Mouse (Mus musculus) embryonic facial prominence, embryonic 11.5 days (tissue): ENCODE measurements around the gene Sema4g. TPM values are rescaled to one million over a fixed set of nuclear protein-coding genes. Genes with fewer than 3 reads are reported as not detected.

ENCODE experiments used
- ATAC-seq: fragments of 200-750 bp; cut with Nextera tagmentation; replicated peaks from 2 replicates; pipeline ENCODE4 v1.8.0; 2017; ENCODE audit warnings: low read depth; ENCODE audit not compliant: insufficient number of reproducible peaks, low FRiP score, low TSS enrichment
- DNase-seq: peaks from one replicate; pipeline ENCODE4 v3.0.0-alpha.2; 2015; ENCODE audit warnings: low spot score
- H3K27ac ChIP-seq: fragments of 300-500 bp; sonication (generic); replicated peaks from 2 replicates; pipeline ENCODE4 v1.5.1; 2014; ENCODE audit warnings: mild to moderate bottlenecking, low read depth, low read length, control low read depth
- H3K27me3 ChIP-seq: fragments of 300-500 bp; sonication (generic); 2 replicates; pipeline ENCODE4 v1.6.1; 2014; ENCODE audit warnings: mild to moderate bottlenecking, low read length, moderate library complexity, mixed read lengths; ENCODE audit not compliant: control insufficient read depth, insufficient read depth
- H3K36me3 ChIP-seq: fragments of 300-500 bp; sonication (generic); replicated peaks from 2 replicates; pipeline ENCODE4 v1.6.1; 2014; ENCODE audit warnings: low read depth, mild to moderate bottlenecking, low read length, moderate library complexity, mixed read lengths; ENCODE audit not compliant: control insufficient read depth, insufficient read depth
- H3K4me1 ChIP-seq: fragments of 300-500 bp; sonication (generic); 2 replicates; pipeline ENCODE4 v1.6.1; 2014; ENCODE audit warnings: low read length, mixed read lengths; ENCODE audit not compliant: control insufficient read depth, insufficient read depth
- H3K4me2 ChIP-seq: fragments of 300-500 bp; sonication (generic); 2 replicates; pipeline ENCODE4 v1.6.1; 2014; ENCODE audit warnings: low read depth, mild to moderate bottlenecking, control low read depth, low read length, moderate library complexity
- H3K4me3 ChIP-seq: fragments of 300-500 bp; sonication (generic); 2 replicates; pipeline ENCODE4 v1.5.1; 2014; ENCODE audit warnings: low read depth, low read length, control low read depth
- H3K9ac ChIP-seq: fragments of 300-500 bp; sonication (generic); replicated peaks from 2 replicates; pipeline ENCODE4 v1.6.1; 2014; ENCODE audit warnings: mild to moderate bottlenecking, control low read depth, low read length
- H3K9me3 ChIP-seq: fragments of 300-500 bp; sonication (generic); replicated peaks from 2 replicates; pipeline ENCODE4 v1.6.1; 2016; ENCODE audit warnings: mild to moderate bottlenecking, low read length, inconsistent platforms, mixed read lengths; ENCODE audit not compliant: control insufficient read depth
- WGBS: fragments of 180-500 bp; shearing (Covaris S2); extraction: QIAGEN DNeasy Blood & Tissue Kit; methylation state at CpG from one replicate; pipeline ENCODE4 v1.1.7; 2014; 5-methylcytosine and 5-hydroxymethylcytosine counted together
- polyA plus RNA-seq: library from polyadenylated mRNA; unstranded; fragments of >200 nt; fragmentation: Nextera tagmentation; extraction: Ambion mirVana; gene quantifications from 2 replicates; pipeline ENCODE4 v1.2.1, GENCODE M21; 2014

Gene Sema4g
- polyA plus RNA-seq, 1 experiment from 2014 or later: 4.5 TPM

GRCm38 (mm10) chr19:45040214-45040613, 51.3 kb downstream of the Sema4g start:
- no peak for ATAC-seq
- H3K27ac ChIP-seq: no peak overlapping the region
- no peak overlapping the region for H3K4me2 ChIP-seq
- no peak for DNase-seq
- 48% methylated on average over 13 of the region's 13 CpGs for WGBS
- no peaks in the 10 kb centered on the region; the same call in 1 of the 2 replicates for H3K27me3 ChIP-seq
- no peak overlapping the region for H3K9ac ChIP-seq
- H3K36me3 ChIP-seq: no peaks in the 10 kb centered on the region
- no peaks in the 10 kb centered on the region for H3K9me3 ChIP-seq
- H3K4me3 ChIP-seq: no peak overlapping the region
- H3K4me1 ChIP-seq: no peaks in the 10 kb centered on the region

DNA sequence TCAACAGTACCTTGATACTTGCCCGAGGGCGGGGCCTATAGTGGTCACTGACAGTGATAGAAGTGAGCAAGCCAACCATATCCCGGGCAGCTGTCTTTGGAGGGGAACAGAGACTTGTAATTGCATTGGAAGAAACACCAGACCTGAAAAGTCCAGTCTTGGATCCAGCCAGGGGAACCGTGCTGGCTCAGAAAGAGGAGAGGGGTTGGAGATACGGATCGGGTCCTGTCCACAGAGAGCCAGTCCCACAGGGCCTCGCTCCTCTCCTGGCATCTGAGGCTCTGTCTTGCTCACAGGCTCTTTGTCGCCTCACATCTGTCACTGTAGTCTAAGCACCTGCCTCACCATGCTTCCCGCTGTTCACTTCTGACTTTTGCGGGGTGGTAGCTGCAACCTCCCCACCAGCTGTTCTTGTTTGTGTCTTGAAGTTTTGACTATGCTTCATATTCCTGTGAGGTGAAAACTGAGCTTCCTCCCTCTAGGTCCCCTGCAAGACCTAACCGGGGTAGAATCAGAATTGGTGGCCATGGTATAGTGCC, 55.6 kb downstream of the Sema4g start:
- no peak overlapping the region for H3K4me3 ChIP-seq
- peaks cover 11% of the 10 kb centered on the region for H3K27me3 ChIP-seq

DNA sequence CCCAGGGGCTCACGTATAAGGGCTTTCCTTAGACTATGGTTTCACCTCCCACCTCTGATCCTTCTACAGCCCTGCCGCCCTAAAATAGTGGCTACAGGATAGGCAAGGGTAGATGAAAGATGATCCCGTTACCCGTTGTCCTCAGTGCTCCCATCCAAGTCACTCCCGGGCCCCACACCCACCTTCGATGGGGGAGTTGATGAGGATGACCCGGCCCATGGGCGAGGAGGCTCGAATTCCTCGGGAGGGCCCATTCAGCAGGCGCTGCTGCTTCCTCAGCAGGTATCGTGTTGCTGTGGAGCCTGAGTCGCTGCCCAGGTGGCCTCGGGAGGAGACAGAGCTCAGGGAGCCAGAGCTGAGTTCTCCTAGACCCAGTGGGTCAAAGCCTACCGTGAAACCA, 56.3 kb downstream of the Sema4g start:
- no peak overlapping the region for H3K9ac ChIP-seq
- no peaks in the 10 kb centered on the region for H3K9me3 ChIP-seq
- DNase-seq (no peak), ATAC-seq (no peak)
- H3K4me3 ChIP-seq: no peak overlapping the region
- peaks cover 13% of the 10 kb centered on the region for H3K4me1 ChIP-seq
- H3K27ac ChIP-seq: no peak overlapping the region
- H3K36me3 ChIP-seq: no peaks in the 10 kb centered on the region; the same call in 1 of the 2 replicates
- no peak overlapping the region for H3K4me2 ChIP-seq
- WGBS: 38% methylated on average over 15 of the region's 15 CpGs
- H3K27me3 ChIP-seq: peaks cover 11% of the 10 kb centered on the region

More for the DNA sequence above, 55.6 kb downstream of the Sema4g start:
- Histone ChIP-seq H3K4me2 (no peak overlapping the region), H3K27ac (no peak overlapping the region), H3K36me3 (no peaks in the 10 kb centered on the region; the same call in 1 of the 2 replicates), H3K4me1 (peaks cover 13% of the 10 kb centered on the region), H3K9ac (no peak overlapping the region), H3K9me3 (no peaks in the 10 kb centered on the region)
- no peak for DNase-seq
- ATAC-seq: no peak
- 68% methylated on average over 11 of the region's 11 CpGs for WGBS

DNA sequence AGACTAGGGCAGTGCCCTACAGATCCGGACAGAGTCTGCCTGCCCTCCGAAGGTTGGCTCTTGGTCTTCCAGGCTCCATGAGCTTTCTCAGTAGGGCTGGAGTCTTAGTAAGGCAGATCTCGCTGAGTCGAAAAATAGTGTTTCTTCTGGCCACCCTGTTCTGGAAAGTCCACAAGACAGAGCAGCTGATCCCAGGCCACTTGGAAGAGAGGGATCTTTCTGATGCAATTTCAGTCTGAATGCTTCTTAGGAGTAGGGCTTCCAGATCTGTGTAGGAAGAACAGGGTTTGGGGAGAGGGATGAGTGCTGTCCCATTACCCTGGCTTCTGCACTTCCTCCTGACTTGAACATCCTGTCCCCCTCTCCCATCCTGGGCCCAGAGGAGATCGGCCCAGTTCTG, 56.8 kb downstream of the Sema4g start, which contains the start of gene Pdzd7:
Gene Pdzd7 (minus strand): TSS at position 67 of the 400 bp plus-strand sequence.
- peaks cover 13% of the 10 kb centered on the region for H3K4me1 ChIP-seq
- H3K9me3 ChIP-seq: no peaks in the 10 kb centered on the region
- peak within 1 kb of the TSS; percentile 69 for H3K9ac ChIP-seq
- WGBS: 78% methylated on average over 5 of the region's 5 CpGs
- H3K27me3 ChIP-seq: peaks cover 11% of the 10 kb centered on the region
- DNase-seq: no peak
- peak within 1 kb of the TSS; percentile 85 for H3K4me2 ChIP-seq
- peak within 1 kb of the TSS; percentile 50 for H3K4me3 ChIP-seq
- H3K27ac ChIP-seq: no peak within 1 kb of the TSS
- H3K36me3 ChIP-seq: no peaks in the 10 kb centered on the region; the same call in 1 of the 2 replicates
- ATAC-seq: no peak

- ATAC-seq: peak; percentile 51
- H3K27me3 ChIP-seq: peaks cover 11% of the 10 kb centered on the region
Observed at GRCm38 (mm10) chr19:45046523-45047321, 57.8 kb downstream of the Sema4g start.

GRCm38 (mm10) chr19:45047417-45047934, 58.6 kb downstream of the Sema4g start, which contains the start of gene Sfxn3:
TSS of gene Sfxn3 (plus strand) at chr19:45047503.
- Histone ChIP-seq H3K36me3 (no peaks in the 10 kb centered on the region; the same call in 1 of the 2 replicates), H3K27me3 (peaks cover 11% of the 10 kb centered on the region), H3K9ac (peak within 1 kb of the TSS; percentile 69), H3K4me1 (peaks cover 13% of the 10 kb centered on the region), H3K4me3 (peak within 1 kb of the TSS; percentile 50), H3K27ac (peak within 1 kb of the TSS; percentile 31; the same call in 1 of the 2 replicates), H3K9me3 (no peaks in the 10 kb centered on the region), H3K4me2 (peak within 1 kb of the TSS; percentile 85)
- ATAC-seq (peak; percentile 68), DNase-seq (peak; percentile 78)
- WGBS: 0% methylated on average over 26 of the region's 26 CpGs

More at GRCm38 (mm10) chr19:45046523-45047321, 57.8 kb downstream of the Sema4g start:
- Histone ChIP-seq H3K9ac (peak overlapping the region; percentile 69), H3K4me3 (peak overlapping the region; percentile 50), H3K4me1 (peaks cover 13% of the 10 kb centered on the region), H3K9me3 (no peaks in the 10 kb centered on the region), H3K36me3 (no peaks in the 10 kb centered on the region; the same call in 1 of the 2 replicates), H3K4me2 (peak overlapping the region; percentile 85), H3K27ac (no peak overlapping the region)
- WGBS: 3% methylated on average over 34 of the region's 34 CpGs
- DNase-seq: peak; percentile 83

- Histone ChIP-seq H3K27ac (peak overlapping the region; percentile 31; the same call in 1 of the 2 replicates), H3K4me3 (peak overlapping the region; percentile 50), H3K36me3 (no peaks in the 10 kb centered on the region; the same call in 1 of the 2 replicates), H3K4me2 (peak overlapping the region; percentile 85), H3K9me3 (no peaks in the 10 kb centered on the region), H3K27me3 (peaks cover 11% of the 10 kb centered on the region), H3K4me1 (peaks cover 13% of the 10 kb centered on the region), H3K9ac (peak overlapping the region; percentile 69)
- ATAC-seq: peak; percentile 64
- DNase-seq: no peak
- WGBS: 58% methylated on average over 11 of the region's 11 CpGs
Observed at GRCm38 (mm10) chr19:45047935-45048643, 59.2 kb downstream of the Sema4g start.
